Comparison of ENCODE assay signal across 8 mouse cellular contexts in genomic region chr14:31133023-31133665, GRCm38 (mm10). TPM values are rescaled to one million over a fixed set of nuclear protein-coding genes. Genes with fewer than 3 reads are reported as not detected.
DNase-seq lines count a peak whose midpoint lies in the region; ATAC-seq lines count a peak whose summit lies in the region.

No protein-coding gene starts in this region.

- no peaks in the 10 kb centered on the region for H3K27me3 ChIP-seq in kidney, embryonic 16.5 days (ENCODE audit: insufficient read depth, low read length)
- no peaks in the 10 kb centered on the region for H3K27me3 ChIP-seq in forebrain, embryonic 16.5 days (replicated peaks; ENCODE audit: control insufficient read depth, insufficient read depth, low read length)
- H3K27me3 ChIP-seq in liver, embryonic 12.5 days (replicated peaks) = no peaks in the 10 kb centered on the region
- no peaks in the 10 kb centered on the region for H3K27me3 ChIP-seq in neural tube, embryonic 13.5 days

- H3K27ac ChIP-seq in kidney, embryonic 16.5 days (ENCODE audit: low read length) = peak overlapping the region; percentile 33; the same call in 1 of the 2 replicates
- H3K27ac ChIP-seq in forebrain, embryonic 16.5 days (ENCODE audit: low read length) = peak overlapping the region; percentile 64
- H3K27ac ChIP-seq in liver, embryonic 12.5 days = peak overlapping the region; percentile 82; the same call in 1 of the 2 replicates
- 0 out of 2 replicates have a peak overlapping the region, but pooled peaks have one; percentile 5 for H3K27ac ChIP-seq in neural tube, embryonic 13.5 days (replicated peaks)

- ATAC-seq in kidney, embryonic 16.5 days (ENCODE audit: low FRiP score, low TSS enrichment) = no peak
- ATAC-seq in forebrain, embryonic 16.5 days = no peak
- ATAC-seq in liver, embryonic 12.5 days = no peak
- ATAC-seq in neural tube, embryonic 13.5 days (ENCODE audit: low read depth) = no peak
- no peak for ATAC-seq in megakaryocyte-erythroid progenitor cell, adult 5-6 weeks (replicated peaks; ENCODE audit: low FRiP score, low TSS enrichment, poor library complexity, severe bottlenecking)

- peak overlapping the region; percentile 90 for H3K4me2 ChIP-seq in kidney, embryonic 16.5 days (replicated peaks; ENCODE audit: low read depth, low read length)
- peak overlapping the region; percentile 0 for H3K4me2 ChIP-seq in forebrain, embryonic 16.5 days (ENCODE audit: low read length)
- H3K4me2 ChIP-seq in liver, embryonic 12.5 days = peak overlapping the region; percentile 99
- peak overlapping the region; percentile 76 for H3K4me2 ChIP-seq in neural tube, embryonic 13.5 days

- H3K36me3 ChIP-seq in kidney, embryonic 16.5 days (ENCODE audit: insufficient read depth, low read length) = peaks cover 35% of the 10 kb centered on the region
- no peaks in the 10 kb centered on the region; the same call in 1 of the 2 replicates for H3K36me3 ChIP-seq in forebrain, embryonic 16.5 days (ENCODE audit: control insufficient read depth, insufficient read depth)
- peaks cover 52% of the 10 kb centered on the region for H3K36me3 ChIP-seq in liver, embryonic 12.5 days
- peaks cover 36% of the 10 kb centered on the region for H3K36me3 ChIP-seq in neural tube, embryonic 13.5 days

- whole genome bisulfite sequencing in kidney, embryonic 16.5 days = 27% methylated on average over 11 of the region's 11 CpGs
- WGBS in forebrain, embryonic 16.5 days = 58% methylated on average over 11 of the region's 11 CpGs
- whole genome bisulfite sequencing in liver, embryonic 12.5 days (ENCODE audit: insufficient replicate concordance) = 67% methylated on average over 11 of the region's 11 CpGs
- WGBS in neural tube, embryonic 13.5 days = 74% methylated on average over 11 of the region's 11 CpGs

- peak overlapping the region; percentile 97 for H3K4me3 ChIP-seq in kidney, embryonic 16.5 days (ENCODE audit: low read length)
- no peak overlapping the region for H3K4me3 ChIP-seq in forebrain, embryonic 16.5 days (replicated peaks; ENCODE audit: low read length)
- peak overlapping the region; percentile 92; the same call in 1 of the 2 replicates for H3K4me3 ChIP-seq in liver, embryonic 12.5 days
- H3K4me3 ChIP-seq in neural tube, embryonic 13.5 days = peak overlapping the region; percentile 89; the same call in 1 of the 2 replicates

- H3K9ac ChIP-seq in kidney, embryonic 16.5 days (replicated peaks; ENCODE audit: low read length) = peak overlapping the region; percentile 94
- 0 out of 2 replicates have a peak overlapping the region, but pooled peaks have one; percentile 4 for H3K9ac ChIP-seq in forebrain, embryonic 16.5 days (replicated peaks; ENCODE audit: low read depth, low read length)
- 0 out of 2 replicates have a peak overlapping the region, but pooled peaks have one; percentile 6 for H3K9ac ChIP-seq in liver, embryonic 12.5 days
- H3K9ac ChIP-seq in neural tube, embryonic 13.5 days = peak overlapping the region; percentile 91

- no peaks in the 10 kb centered on the region for H3K9me3 ChIP-seq in kidney, embryonic 16.5 days (ENCODE audit: low read length)
- H3K9me3 ChIP-seq in forebrain, embryonic 16.5 days (ENCODE audit: control insufficient read depth, low read length) = no peaks in the 10 kb centered on the region
- H3K9me3 ChIP-seq in liver, embryonic 12.5 days (replicated peaks) = no peaks in the 10 kb centered on the region
- no peaks in the 10 kb centered on the region for H3K9me3 ChIP-seq in neural tube, embryonic 13.5 days

- H3K4me1 ChIP-seq in kidney, embryonic 16.5 days (ENCODE audit: insufficient read depth, low read length) = peaks cover 55% of the 10 kb centered on the region
- H3K4me1 ChIP-seq in forebrain, embryonic 16.5 days (replicated peaks; ENCODE audit: control insufficient read depth, insufficient read depth, low read length) = peaks cover 45% of the 10 kb centered on the region
- H3K4me1 ChIP-seq in liver, embryonic 12.5 days = peaks cover 42% of the 10 kb centered on the region
- peaks cover 43% of the 10 kb centered on the region for H3K4me1 ChIP-seq in neural tube, embryonic 13.5 days (replicated peaks)

- DNase-seq in kidney, adult 18-20 months = no peak
- DNase-seq in adrenal gland, postnatal 25 days = no peak
- no peak for DNase-seq in thymus, postnatal 14 days

RNA-seq across cellular contexts. Expression of gene Nt5dc2, which starts 2.3 kb away (rescaled TPM):
- 350 and 354 TPM in 2 replicates for polyA plus RNA-seq in kidney, embryonic 16.5 days (2015; fragmentation: Nextera tagmentation; extraction: Ambion mirVana)
- 146 and 165 TPM in 2 replicates for polyA plus RNA-seq in forebrain, embryonic 16.5 days (2015; fragmentation: Nextera tagmentation; extraction: Ambion mirVana)
- 298 and 306 TPM in 2 replicates for polyA plus RNA-seq in liver, embryonic 12.5 days (2016; fragmentation: Nextera tagmentation; extraction: Ambion mirVana)
- 276 and 293 TPM in 2 replicates for polyA plus RNA-seq in neural tube, embryonic 13.5 days (2015; fragmentation: Nextera tagmentation; extraction: Ambion mirVana)
- total RNA-seq in adrenal gland, postnatal 25 days (2021) = 33.5 and 39.5 TPM in 2 replicates
- total RNA-seq in megakaryocyte-erythroid progenitor cell, adult 5-6 weeks (2014; fragmentation: Nextera tagmentation) = 82.3 and 91.5 TPM in 2 replicates
- total RNA-seq in megakaryocyte-erythroid progenitor cell, adult 5-6 weeks (2017) = 49.2 and 87.0 TPM in 2 replicates

RNA-seq across cellular contexts. Expression of gene Smim4, which starts 4.4 kb away (rescaled TPM):
- 105 and 109 TPM in 2 replicates for polyA plus RNA-seq in kidney, embryonic 16.5 days (2015; fragmentation: Nextera tagmentation; extraction: Ambion mirVana)
- polyA plus RNA-seq in forebrain, embryonic 16.5 days (2015; fragmentation: Nextera tagmentation; extraction: Ambion mirVana) = 62.7 and 64.1 TPM in 2 replicates
- polyA plus RNA-seq in liver, embryonic 12.5 days (2016; fragmentation: Nextera tagmentation; extraction: Ambion mirVana) = 95.4 and 103 TPM in 2 replicates
- polyA plus RNA-seq in neural tube, embryonic 13.5 days (2015; fragmentation: Nextera tagmentation; extraction: Ambion mirVana) = 66.5 and 89.9 TPM in 2 replicates
- 67.9 and 77.7 TPM in 2 replicates for total RNA-seq in adrenal gland, postnatal 25 days (2021)
- 161 and 205 TPM in 2 replicates for total RNA-seq in megakaryocyte-erythroid progenitor cell, adult 5-6 weeks (2014; fragmentation: Nextera tagmentation)
- total RNA-seq in megakaryocyte-erythroid progenitor cell, adult 5-6 weeks (2017) = 56.2 and 61.8 TPM in 2 replicates

RNA-seq across cellular contexts. Expression of gene Stab1, which starts 35.3 kb away (rescaled TPM):
- polyA plus RNA-seq in kidney, embryonic 16.5 days (2015; fragmentation: Nextera tagmentation; extraction: Ambion mirVana) = 35.2 and 39.8 TPM in 2 replicates
- polyA plus RNA-seq in forebrain, embryonic 16.5 days (2015; fragmentation: Nextera tagmentation; extraction: Ambion mirVana) = 13.0 and 13.9 TPM in 2 replicates
- polyA plus RNA-seq in liver, embryonic 12.5 days (2016; fragmentation: Nextera tagmentation; extraction: Ambion mirVana) = 27.4 and 28.0 TPM in 2 replicates
- polyA plus RNA-seq in neural tube, embryonic 13.5 days (2015; fragmentation: Nextera tagmentation; extraction: Ambion mirVana) = 18.0 and 26.0 TPM in 2 replicates
- total RNA-seq in adrenal gland, postnatal 25 days (2021) = 62.2 and 79.5 TPM in 2 replicates
- total RNA-seq in megakaryocyte-erythroid progenitor cell, adult 5-6 weeks (2014; fragmentation: Nextera tagmentation) = 0.20 and 0.37 TPM in 2 replicates
- not detected in 2 replicates for total RNA-seq in megakaryocyte-erythroid progenitor cell, adult 5-6 weeks (2017)

Comparison
In these comparisons a context has a peak if more than half of its experiments do, and no peak if none do; other contexts are left out.
1. H3K27ac ChIP-seq: peak in every context shown above with its lines; median percentile 82 in liver, embryonic 12.5 days; 64 in forebrain, embryonic 16.5 days; 33 in kidney, embryonic 16.5 days; 5 in neural tube, embryonic 13.5 days.
2. H3K4me2 ChIP-seq: peak in every context shown above with its lines; median percentile 99 in liver, embryonic 12.5 days; 90 in kidney, embryonic 16.5 days; 76 in neural tube, embryonic 13.5 days; 0 in forebrain, embryonic 16.5 days.
3. H3K9ac ChIP-seq: peak in every context shown above with its lines; median percentile 94 in kidney, embryonic 16.5 days; 91 in neural tube, embryonic 13.5 days; 6 in liver, embryonic 12.5 days; 4 in forebrain, embryonic 16.5 days.